Mouse (Mus musculus): Measurements from ENCODE around the gene Anxa4. TPM values are rescaled to one million over a fixed set of nuclear protein-coding genes. Genes with fewer than 3 reads are reported as not detected.

The Anxa4 gene
- total RNA-seq, 2 experiments from 2014 or later, result 8.7 to 15.2 TPM

DNA sequence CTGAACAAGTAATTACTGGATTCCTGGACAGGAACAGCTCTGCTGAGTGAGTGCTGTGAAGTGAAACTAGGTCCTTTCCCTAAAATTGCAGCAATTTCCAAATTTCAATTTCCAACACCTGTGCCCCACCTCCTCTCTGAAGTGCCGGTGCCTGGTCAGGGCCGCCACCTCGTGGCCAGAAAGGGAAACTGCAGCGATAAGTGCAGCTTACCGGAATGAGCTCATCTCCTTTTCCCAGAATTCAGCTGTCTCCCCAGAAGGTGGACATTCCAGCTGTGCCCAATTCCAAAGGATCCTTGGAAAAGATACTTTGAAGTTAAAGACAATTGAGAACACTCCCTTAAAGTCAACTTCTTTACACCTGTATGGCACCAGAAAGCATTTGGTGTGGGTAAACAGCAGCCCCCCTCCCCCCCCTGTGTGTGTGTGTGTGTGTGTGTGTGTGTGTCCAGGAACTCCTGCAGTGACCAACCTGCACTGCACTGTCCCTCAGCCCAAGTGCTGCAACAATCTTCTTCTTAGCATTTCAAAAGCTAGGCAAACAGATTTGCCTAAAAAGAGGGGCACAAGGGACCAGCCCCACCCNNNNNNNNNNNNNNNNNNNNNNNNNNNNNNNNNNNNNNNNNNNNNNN lies 13.2 kb upstream of the Anxa4 start:
- ATAC-seq (replicated peaks; ENCODE audit: low FRiP score, low TSS enrichment, poor library complexity, severe bottlenecking), result peak; percentile 57

GRCm38 (mm10) chr6:86804646-86805045 lies 11.3 kb upstream of the Anxa4 start:
- ATAC-seq (replicated peaks; ENCODE audit: low FRiP score, low TSS enrichment, poor library complexity, severe bottlenecking), result no peak

- peak; percentile 51; the same call in 1 of the 2 replicates for ATAC-seq (replicated peaks; ENCODE audit: low FRiP score, low TSS enrichment, poor library complexity, severe bottlenecking)
Observed at GRCm38 (mm10) chr6:86801431-86801830, 8.0 kb upstream of the Anxa4 start.

GRCm38 (mm10) chr6:86800467-86800866 lies 7.1 kb upstream of the Anxa4 start:
- no peak for ATAC-seq (replicated peaks; ENCODE audit: low FRiP score, low TSS enrichment, poor library complexity, severe bottlenecking)

GRCm38 (mm10) chr6:86797455-86797854 lies 4.1 kb upstream of the Anxa4 start:
- no peak for ATAC-seq (replicated peaks; ENCODE audit: low FRiP score, low TSS enrichment, poor library complexity, severe bottlenecking)

- ATAC-seq (replicated peaks; ENCODE audit: low FRiP score, low TSS enrichment, poor library complexity, severe bottlenecking), result no peak
Observed at GRCm38 (mm10) chr6:86793957-86794356, 573 bp upstream of the Anxa4 start.

DNA sequence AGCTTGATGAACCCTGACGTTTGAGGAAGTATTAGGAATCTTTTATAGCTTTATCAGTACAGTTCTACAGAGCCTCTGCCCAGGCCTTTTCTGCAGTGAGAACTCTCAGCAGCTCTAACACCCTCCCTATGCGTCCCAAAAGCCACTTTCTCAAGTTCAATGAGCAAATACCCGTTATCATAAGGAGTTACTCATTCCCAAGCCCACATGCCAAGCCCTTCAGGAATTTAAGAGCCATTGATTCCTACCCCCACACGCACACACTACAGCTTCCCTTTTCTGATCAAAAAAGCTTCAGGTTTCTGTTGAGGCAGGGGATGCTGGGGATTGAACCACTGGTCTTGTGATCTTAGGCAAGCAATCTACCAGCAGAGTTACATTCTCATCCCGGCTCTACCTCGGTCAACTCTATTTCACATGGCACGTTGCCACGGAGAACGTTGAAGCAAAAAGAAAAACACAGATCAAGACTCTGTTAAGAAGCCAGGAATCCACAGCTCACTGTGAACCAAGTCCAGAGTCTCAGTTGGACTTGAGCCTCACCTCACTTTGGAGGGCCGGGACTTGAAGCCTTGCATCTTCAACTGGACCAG lies 2.9 kb downstream of the Anxa4 start:
- ATAC-seq (replicated peaks; ENCODE audit: low FRiP score, low TSS enrichment, poor library complexity, severe bottlenecking), result no peak

GRCm38 (mm10) chr6:86788242-86788641 lies 5.1 kb downstream of the Anxa4 start:
- ATAC-seq (replicated peaks; ENCODE audit: low FRiP score, low TSS enrichment, poor library complexity, severe bottlenecking), result no peak

DNA sequence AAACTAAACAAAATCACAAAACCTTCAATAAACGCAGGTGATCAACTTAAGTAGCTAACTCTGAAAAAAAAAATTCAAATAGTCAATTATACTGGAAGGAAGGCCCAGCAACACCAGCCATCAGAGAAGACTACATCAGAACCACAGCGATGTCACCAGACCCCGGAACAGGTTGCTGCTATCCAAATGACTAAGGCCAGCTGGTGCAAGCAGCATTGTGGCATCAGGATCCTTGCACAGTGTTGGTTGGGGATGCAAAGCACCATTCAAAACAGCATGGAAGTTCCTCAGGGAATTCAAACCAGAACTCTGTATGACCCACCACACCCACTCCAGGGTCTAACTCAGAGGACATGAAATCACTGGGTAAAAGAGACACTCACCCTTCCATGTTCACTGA lies 6.8 kb downstream of the Anxa4 start:
- ATAC-seq (replicated peaks; ENCODE audit: low FRiP score, low TSS enrichment, poor library complexity, severe bottlenecking), result no peak

- no peak for ATAC-seq (replicated peaks; ENCODE audit: low FRiP score, low TSS enrichment, poor library complexity, severe bottlenecking)
Observed at GRCm38 (mm10) chr6:86784739-86785138, 8.6 kb downstream of the Anxa4 start.

DNA sequence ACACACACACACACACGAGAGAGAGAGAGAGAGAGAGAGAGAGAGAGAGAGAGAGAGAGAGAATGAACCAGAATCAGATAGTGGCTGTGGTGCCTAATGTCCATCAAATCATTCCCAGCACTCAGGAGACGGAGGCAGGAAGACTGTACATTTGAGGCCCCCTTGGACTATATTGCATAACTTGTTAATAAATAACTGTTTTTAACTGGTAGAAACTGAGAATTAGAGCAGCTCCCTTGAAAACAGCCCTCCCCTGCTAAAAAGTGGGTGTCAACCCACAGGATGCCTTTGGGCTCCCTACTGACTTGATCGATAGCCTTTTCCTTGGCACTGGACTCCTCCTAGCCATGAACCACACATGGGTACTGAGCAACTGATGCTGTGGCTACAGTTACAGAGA lies 11.0 kb downstream of the Anxa4 start:
- ATAC-seq (replicated peaks; ENCODE audit: low FRiP score, low TSS enrichment, poor library complexity, severe bottlenecking), result no peak

DNA sequence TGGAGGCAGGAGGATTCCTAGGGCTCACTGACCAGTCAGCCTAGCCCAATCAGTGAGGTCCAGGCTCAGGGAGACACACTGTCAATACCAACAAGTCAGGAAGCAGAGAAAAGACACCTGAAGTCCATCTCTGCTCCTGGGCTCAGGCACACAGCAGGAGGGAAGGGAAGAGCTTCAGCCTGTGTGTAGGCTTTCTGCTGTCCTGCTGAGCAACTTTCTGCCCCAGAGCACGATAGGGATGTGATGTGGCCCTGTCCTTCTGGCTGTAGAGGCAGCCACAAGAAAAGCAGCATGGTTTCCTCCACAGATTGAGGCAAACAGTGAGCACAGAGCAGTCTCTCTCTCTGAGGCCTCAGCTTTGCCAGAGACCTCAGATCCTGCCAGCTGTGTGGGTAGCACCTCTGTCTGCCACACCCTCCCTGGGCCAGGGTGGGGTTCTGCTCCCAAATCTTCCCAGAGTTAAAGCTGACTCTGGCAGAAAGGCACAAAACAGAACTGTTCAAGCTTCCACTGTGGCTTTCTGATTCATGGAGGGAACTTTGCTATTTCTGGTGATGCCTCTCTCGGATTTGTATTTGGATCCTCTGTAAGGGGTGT lies 11.9 kb downstream of the Anxa4 start:
- ATAC-seq (replicated peaks; ENCODE audit: low FRiP score, low TSS enrichment, poor library complexity, severe bottlenecking), result no peak

DNA sequence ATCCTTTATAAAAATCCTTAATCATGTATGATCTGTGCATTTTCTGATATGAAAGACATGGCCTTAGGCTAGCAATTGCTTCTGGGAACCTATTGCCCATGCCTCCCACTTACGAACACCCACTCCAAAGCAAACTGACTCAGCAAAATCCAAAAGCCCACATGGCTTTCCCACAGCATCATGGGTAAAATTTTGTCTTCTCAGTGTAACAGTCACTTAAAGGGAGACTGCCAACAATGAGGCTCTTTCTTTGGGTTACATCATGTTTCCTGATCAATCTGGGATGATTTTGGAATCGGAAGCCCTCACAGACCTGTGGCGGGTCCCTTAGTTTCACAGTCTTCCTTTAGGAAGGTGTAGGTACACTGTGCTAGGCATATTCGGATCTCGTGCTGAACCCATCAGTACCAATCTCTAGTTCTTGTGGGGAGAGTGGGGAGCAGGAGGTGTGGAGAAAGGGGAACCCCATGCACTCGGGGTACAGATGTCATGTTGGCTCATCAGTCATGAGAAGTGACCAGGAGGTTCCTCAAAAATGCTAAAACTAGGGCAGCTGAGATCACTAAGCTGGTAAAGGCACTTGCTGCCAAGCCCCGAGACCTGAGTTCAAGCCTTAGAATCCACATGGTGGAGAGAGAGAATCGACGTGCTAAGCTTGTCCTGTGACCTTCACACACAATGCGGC lies 14.3 kb downstream of the Anxa4 start:
- ATAC-seq (replicated peaks; ENCODE audit: low FRiP score, low TSS enrichment, poor library complexity, severe bottlenecking), result no peak

DNA sequence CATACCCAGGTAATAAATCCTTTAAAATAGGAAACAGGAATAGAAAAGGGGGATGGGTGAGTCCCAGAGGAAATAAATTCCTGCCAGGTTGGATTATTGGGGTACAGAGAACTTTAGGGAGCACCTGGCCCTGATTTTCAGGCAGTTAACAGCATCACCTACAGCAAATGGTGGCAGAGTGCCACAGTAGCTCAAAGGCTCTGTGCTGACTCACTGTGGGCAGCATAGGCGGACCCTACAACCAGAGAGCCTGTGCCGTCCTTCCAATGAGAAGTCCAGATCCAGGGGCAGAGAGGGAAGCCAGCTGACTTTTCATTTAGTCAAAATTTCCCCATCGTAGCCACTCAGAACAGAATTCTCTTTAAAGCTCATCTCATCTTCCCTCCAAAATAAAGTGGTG lies 16.2 kb downstream of the Anxa4 start:
- ATAC-seq (replicated peaks; ENCODE audit: low FRiP score, low TSS enrichment, poor library complexity, severe bottlenecking), result no peak

DNA sequence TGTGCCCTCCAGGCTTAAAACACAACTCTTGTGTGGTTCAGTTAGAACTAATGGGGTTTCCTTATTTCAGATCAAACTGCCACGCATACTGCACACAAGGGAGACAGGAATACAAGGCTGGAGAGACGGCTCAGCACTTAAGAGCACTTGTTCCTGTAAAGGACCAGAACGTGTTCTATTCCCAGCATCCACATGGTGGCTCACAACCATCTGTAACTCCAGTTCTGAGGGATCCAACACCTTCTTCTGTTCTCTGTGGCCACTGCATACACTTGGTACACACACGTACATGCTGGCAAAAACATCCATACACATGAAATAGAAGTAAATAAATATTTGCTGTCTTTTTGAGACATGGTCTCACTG lies 16.7 kb downstream of the Anxa4 start:
- no peak for ATAC-seq (replicated peaks; ENCODE audit: low FRiP score, low TSS enrichment, poor library complexity, severe bottlenecking)

DNA sequence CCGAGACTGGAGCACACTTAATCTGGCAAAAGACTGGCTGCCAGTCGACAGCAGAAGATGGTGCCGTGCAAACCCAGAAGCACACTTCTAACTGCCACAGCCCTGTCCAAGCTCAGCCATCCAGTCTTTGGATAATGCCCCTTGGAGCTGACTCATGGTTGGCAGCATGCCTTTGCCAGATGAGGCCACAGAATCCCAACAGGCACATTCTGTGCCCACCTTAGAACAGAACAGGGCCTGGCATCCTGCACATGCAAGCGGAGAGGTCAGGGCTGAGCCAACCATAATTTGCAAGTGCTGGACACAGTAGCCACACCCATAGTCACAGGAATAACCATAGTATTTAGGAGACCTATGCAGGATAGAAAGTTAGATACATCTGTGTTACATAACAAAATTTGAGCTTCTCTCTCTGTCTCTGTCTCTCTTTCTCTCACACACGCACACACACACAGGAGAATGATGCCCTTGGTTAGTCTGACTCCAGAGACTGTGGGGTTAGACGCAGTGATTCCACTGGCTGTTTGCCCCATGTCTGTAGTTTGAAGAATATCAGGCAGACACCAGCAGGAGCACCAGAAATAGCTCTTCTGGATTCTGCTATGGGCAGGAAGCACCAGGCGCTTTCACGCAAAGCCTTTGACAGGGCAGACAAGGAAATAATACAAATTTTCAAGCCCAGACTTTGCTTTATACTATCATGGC lies 17.2 kb downstream of the Anxa4 start:
- no peak for ATAC-seq (replicated peaks; ENCODE audit: low FRiP score, low TSS enrichment, poor library complexity, severe bottlenecking)

- ATAC-seq (replicated peaks; ENCODE audit: low FRiP score, low TSS enrichment, poor library complexity, severe bottlenecking), result no peak
Observed at GRCm38 (mm10) chr6:86774937-86775336, 18.4 kb downstream of the Anxa4 start.

DNA sequence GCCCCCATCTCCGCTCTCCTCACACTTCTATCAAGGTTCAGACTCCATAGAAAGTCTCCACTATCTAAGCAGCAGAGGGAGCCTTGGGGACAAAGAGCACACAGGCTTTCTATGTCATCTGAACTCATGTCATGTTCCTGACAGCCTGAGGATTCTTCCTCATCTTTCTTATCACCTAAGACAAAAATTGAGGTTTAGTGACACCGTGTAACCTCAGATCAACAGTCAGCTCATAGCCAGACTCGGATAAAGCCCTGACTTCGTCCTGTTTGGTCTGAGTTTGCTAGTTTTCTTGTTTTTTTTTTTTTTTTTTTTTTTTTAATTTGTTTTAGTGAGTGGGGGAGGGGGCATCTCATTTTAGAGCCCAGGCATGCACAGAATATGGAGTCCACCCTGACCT lies 19.6 kb downstream of the Anxa4 start:
- no peak for ATAC-seq (replicated peaks; ENCODE audit: low FRiP score, low TSS enrichment, poor library complexity, severe bottlenecking)

- ATAC-seq (replicated peaks; ENCODE audit: low FRiP score, low TSS enrichment, poor library complexity, severe bottlenecking), result peak; percentile 33; the same call in 1 of the 2 replicates
Observed at GRCm38 (mm10) chr6:86772631-86773030, 20.8 kb downstream of the Anxa4 start.

GRCm38 (mm10) chr6:86768938-86769337 lies 24.4 kb downstream of the Anxa4 start:
- no peak for ATAC-seq (replicated peaks; ENCODE audit: low FRiP score, low TSS enrichment, poor library complexity, severe bottlenecking)
